Mouse (Mus musculus) kidney, postnatal 14 days (tissue): ENCODE measurements around the gene 5730522E02Rik.

Experiments
- DNase-seq: peaks from one replicate; pipeline ENCODE4 v3.0.0; 2022; ENCODE audit warnings: mixed read lengths

5730522E02Rik gene

GRCm38 (mm10) chr11:25997469-25997868 is 213.1 kb downstream of the 5730522E02Rik start:
- no peak for DNase-seq

DNA sequence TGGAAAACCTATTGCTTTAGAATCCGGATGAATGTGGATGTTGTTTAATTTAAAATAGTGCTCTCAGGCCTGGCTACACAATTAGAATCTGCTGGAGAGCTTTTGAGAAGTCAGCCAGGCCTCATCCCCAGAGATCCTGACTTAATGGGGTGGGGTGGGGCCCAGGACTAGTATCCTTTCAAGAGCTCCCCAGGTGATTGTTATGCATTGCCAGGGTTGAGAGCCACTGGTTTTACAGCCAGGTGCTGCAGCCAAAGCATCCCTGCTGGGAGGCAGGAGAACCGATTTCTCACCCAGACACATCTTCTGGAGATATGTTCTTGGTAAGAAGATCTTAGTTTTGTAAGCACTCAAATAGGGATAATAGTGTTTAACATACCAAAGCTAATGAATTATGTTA is 216.4 kb downstream of the 5730522E02Rik start:
- DNase-seq = no peak

DNA sequence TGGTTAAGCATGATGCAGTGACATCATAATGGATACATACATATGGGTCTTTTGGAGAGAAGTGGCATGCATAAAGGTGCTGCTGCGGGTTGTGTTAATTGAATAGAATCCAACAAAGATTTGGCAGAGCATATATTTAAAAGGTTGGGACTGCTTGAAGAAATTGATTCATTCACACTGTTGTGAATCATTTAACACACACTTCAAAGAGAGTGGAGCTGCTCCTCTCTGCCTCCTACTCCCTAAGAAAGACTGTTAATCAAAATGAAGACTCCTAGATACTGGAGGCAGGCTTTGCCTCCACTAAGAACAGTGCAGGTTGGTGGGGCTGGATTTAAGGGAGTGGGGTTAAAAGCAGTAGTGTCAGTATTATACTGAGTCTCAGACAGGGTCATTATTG is 218.3 kb downstream of the 5730522E02Rik start:
- no peak for DNase-seq

- DNase-seq = no peak
Measured at GRCm38 (mm10) chr11:25978736-25979276, 231.8 kb downstream of the 5730522E02Rik start.

- DNase-seq = no peak
Measured at GRCm38 (mm10) chr11:25941504-25941903, 269.1 kb downstream of the 5730522E02Rik start.

DNA sequence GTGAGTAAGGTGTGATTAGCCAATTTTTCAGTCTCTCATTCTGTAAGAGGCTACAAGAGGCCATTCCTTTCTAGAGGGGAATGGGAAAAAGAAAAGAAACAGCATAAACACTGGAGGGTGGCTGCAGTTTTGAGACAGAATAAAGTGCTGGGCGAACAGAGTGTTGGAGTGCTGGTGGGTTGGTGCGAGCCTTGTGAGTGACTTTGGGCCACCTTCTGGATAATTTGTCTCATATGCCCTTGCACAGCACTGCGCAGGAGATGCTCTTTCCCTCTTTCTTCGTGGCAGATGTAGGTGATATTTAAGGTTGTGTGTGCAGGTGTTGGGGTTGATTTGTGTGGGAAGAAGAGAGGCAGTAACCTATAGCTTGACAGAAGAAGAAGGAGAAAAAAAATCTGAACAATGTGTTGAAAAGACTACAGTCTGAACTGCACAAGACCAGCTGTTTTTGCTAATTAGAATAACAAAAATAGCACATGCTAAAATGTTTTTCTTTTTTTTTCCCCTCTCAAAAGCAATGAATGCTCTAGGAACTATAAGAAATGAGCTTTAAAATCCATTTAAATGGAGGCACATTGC is 269.8 kb downstream of the 5730522E02Rik start:
- no peak for DNase-seq

- no peak for DNase-seq
Measured at GRCm38 (mm10) chr11:25926267-25926666, 284.3 kb downstream of the 5730522E02Rik start.

DNA sequence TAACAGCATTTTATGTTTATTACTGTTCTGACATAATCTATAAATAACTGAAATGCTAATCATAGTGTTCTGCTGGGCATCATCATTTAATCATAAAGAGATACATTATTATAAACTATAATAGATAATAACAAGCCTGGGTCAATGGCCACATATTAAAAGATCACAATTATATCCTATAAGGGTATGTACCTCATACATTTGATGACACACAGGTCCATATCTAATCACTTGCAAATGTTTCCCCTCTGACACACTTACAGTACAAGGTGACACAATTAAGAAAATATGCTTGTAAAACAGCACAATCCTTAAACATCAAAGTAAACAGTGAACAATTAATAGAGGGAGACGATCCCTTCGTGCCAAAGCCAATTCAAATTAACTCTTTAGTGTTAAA is 308.2 kb downstream of the 5730522E02Rik start:
- DNase-seq = no peak

- no peak for DNase-seq
Measured at GRCm38 (mm10) chr11:25901666-25902065, 308.9 kb downstream of the 5730522E02Rik start.

GRCm38 (mm10) chr11:25893906-25894305 is 316.7 kb downstream of the 5730522E02Rik start:
- DNase-seq = no peak

- DNase-seq = no peak
Measured at GRCm38 (mm10) chr11:25872983-25873382, 337.6 kb downstream of the 5730522E02Rik start.

DNA sequence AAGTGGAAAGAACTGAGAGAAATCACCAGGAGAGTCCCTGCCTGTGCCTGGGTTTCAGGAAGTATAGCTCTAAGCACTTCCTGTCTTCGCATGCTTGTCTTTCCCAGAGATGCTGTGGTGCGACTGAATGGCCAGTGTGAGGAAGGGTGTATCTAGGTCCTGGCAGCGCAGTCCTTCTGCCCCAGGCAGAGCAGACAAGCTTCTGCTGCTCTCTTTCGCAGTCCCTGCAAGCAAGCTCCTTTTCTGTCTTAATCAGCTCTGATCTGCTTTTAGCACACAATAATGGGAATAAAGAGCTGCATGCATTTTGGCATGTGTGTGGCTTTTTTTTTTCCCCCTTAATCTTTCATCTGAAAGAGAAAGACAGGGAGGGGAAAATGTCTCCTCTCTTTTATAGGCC is 338.2 kb downstream of the 5730522E02Rik start:
- DNase-seq = no peak

GRCm38 (mm10) chr11:25866292-25866691 is 344.3 kb downstream of the 5730522E02Rik start:
- DNase-seq = no peak

GRCm38 (mm10) chr11:25862686-25863085 is 347.9 kb downstream of the 5730522E02Rik start:
- peak; percentile 53 for DNase-seq

GRCm38 (mm10) chr11:25856629-25857568 is 353.7 kb downstream of the 5730522E02Rik start:
- DNase-seq = no peak

- no peak for DNase-seq
Measured at GRCm38 (mm10) chr11:25855794-25856193, 354.8 kb downstream of the 5730522E02Rik start.

GRCm38 (mm10) chr11:25854216-25854615 is 356.3 kb downstream of the 5730522E02Rik start:
- DNase-seq = no peak

DNA sequence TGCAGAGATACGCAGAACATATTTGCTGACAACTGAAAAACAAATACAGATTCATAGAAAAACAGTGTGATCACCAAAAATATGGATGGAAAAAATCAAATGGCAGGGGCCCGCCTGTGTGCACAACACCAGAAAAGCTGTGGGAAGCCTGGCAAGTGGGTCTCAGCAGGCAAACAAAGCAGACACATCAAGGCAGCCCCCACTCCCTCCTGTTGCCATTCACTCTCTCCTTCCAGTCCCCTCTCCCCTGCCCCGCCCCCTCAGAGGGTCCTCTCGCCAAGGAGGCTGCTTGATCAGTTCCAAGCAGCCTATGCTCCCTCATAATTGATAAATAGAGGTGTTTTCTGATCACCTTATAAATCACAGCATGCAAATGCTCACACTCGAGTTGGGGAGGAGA is 357.5 kb downstream of the 5730522E02Rik start:
- no peak for DNase-seq

GRCm38 (mm10) chr11:25848824-25849644 is 361.5 kb downstream of the 5730522E02Rik start:
- no peak for DNase-seq

DNA sequence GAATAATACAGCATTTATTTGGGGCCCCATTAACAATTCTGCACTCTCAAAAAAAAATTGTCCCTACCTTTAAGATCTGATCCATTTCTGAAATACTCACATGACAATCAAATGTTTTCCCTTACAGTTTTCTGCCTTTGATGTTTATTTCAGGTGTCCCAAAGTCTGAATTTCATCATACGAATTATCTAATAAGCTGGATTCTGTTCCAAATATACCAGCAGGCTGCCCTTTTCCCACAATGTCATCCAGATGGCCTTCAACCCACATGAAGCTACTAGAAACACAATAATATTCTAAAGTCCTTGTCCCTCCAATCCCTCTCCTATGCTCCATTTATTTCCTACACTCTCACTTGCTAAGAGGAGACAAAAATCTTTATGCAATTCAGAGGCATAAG is 372.1 kb downstream of the 5730522E02Rik start:
- DNase-seq = no peak

GRCm38 (mm10) chr11:25819789-25820188 is 390.8 kb downstream of the 5730522E02Rik start:
- no peak for DNase-seq

DNA sequence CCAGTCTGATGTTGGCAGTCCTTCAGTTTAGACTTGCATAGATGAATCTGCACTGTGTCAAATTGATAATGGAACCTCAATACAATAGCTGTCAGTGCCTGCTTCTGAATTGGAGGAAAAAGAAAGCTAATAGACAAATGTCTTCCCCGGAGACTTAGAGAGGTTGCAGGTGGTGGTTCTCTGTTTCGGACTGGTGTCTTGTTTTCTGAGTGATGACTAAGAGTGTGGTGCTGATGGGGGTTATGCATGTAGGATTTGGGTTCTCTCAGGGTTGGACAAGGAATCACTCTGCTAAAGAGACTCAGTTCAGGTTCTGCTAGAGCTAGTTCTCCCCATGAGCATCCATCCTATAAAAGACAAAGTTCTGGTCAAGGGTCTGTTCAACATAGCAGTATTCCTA is 397.1 kb downstream of the 5730522E02Rik start:
- DNase-seq = no peak

GRCm38 (mm10) chr11:25787691-25788090 is 422.9 kb downstream of the 5730522E02Rik start:
- DNase-seq = no peak
